Mouse (Mus musculus): ENCODE results near the gene Chrm3. TPM values are rescaled to one million over a fixed set of nuclear protein-coding genes. Genes with fewer than 3 reads are reported as not detected.

The Chrm3 gene
- polyA plus RNA-seq, 1 experiment from 2014 or later = 0.32 TPM

- Histone ChIP-seq H3K9me3 (ENCODE audit: control insufficient read depth, low read length) (no peaks in the 10 kb centered on the region), H3K36me3 (ENCODE audit: control insufficient read depth, insufficient read depth, low read length) (no peaks in the 10 kb centered on the region)
- WGBS = 70% methylated on average over 5 of the region's 5 CpGs
Measured at GRCm38 (mm10) chr13:10344362-10344761, 16.3 kb downstream of the Chrm3 start.

GRCm38 (mm10) chr13:10335558-10335957, 25.1 kb downstream of the Chrm3 start:
- H3K4me2 ChIP-seq (ENCODE audit: low read depth, low read length, severe bottlenecking) = no peak overlapping the region
- no peaks in the 10 kb centered on the region for H3K9me3 ChIP-seq (ENCODE audit: control insufficient read depth, low read length)
- H3K36me3 ChIP-seq (ENCODE audit: control insufficient read depth, insufficient read depth, low read length) = no peaks in the 10 kb centered on the region
- ATAC-seq (replicated peaks; ENCODE audit: low FRiP score) (no peak), DNase-seq (ENCODE audit: low spot score) (no peak)
- no peak overlapping the region for H3K9ac ChIP-seq (ENCODE audit: low read length)
- no peaks in the 10 kb centered on the region for H3K27me3 ChIP-seq (ENCODE audit: control insufficient read depth, insufficient read depth, low read length)
- no peak overlapping the region for H3K4me3 ChIP-seq (ENCODE audit: low read depth, low read length)
- no peaks in the 10 kb centered on the region for H3K4me1 ChIP-seq (replicated peaks; ENCODE audit: control insufficient read depth, insufficient read depth, low read length)
- no peak overlapping the region for H3K27ac ChIP-seq (ENCODE audit: low read depth, low read length)

More at GRCm38 (mm10) chr13:10344362-10344761, 16.3 kb downstream of the Chrm3 start:
- no peak overlapping the region for H3K4me3 ChIP-seq (ENCODE audit: low read depth, low read length)
- H3K27ac ChIP-seq (ENCODE audit: low read depth, low read length) = no peak overlapping the region
- H3K4me1 ChIP-seq (replicated peaks; ENCODE audit: control insufficient read depth, insufficient read depth, low read length) = no peaks in the 10 kb centered on the region
- H3K4me2 ChIP-seq (ENCODE audit: low read depth, low read length, severe bottlenecking) = no peak overlapping the region
- no peak for ATAC-seq (replicated peaks; ENCODE audit: low FRiP score)
- no peak overlapping the region for H3K9ac ChIP-seq (ENCODE audit: low read length)
- H3K27me3 ChIP-seq (ENCODE audit: control insufficient read depth, insufficient read depth, low read length) = no peaks in the 10 kb centered on the region
- DNase-seq (ENCODE audit: low spot score) = no peak

GRCm38 (mm10) chr13:10332762-10333161, 27.9 kb downstream of the Chrm3 start:
- Histone ChIP-seq H3K27me3 (ENCODE audit: control insufficient read depth, insufficient read depth, low read length) (no peaks in the 10 kb centered on the region), H3K9me3 (ENCODE audit: control insufficient read depth, low read length) (no peaks in the 10 kb centered on the region), H3K4me3 (ENCODE audit: low read depth, low read length) (no peak overlapping the region), H3K4me2 (ENCODE audit: low read depth, low read length, severe bottlenecking) (no peak overlapping the region), H3K27ac (ENCODE audit: low read depth, low read length) (no peak overlapping the region), H3K9ac (ENCODE audit: low read length) (no peak overlapping the region), H3K36me3 (ENCODE audit: control insufficient read depth, insufficient read depth, low read length) (no peaks in the 10 kb centered on the region), H3K4me1 (replicated peaks; ENCODE audit: control insufficient read depth, insufficient read depth, low read length) (no peaks in the 10 kb centered on the region)
- ATAC-seq (replicated peaks; ENCODE audit: low FRiP score) (no peak), DNase-seq (ENCODE audit: low spot score) (no peak)
- WGBS = 88% methylated on average over 4 of the region's 4 CpGs

- no peak overlapping the region for H3K9ac ChIP-seq (ENCODE audit: low read length)
- H3K4me1 ChIP-seq (replicated peaks; ENCODE audit: control insufficient read depth, insufficient read depth, low read length) = no peaks in the 10 kb centered on the region
- ATAC-seq (replicated peaks; ENCODE audit: low FRiP score) = no peak
- H3K9me3 ChIP-seq (ENCODE audit: control insufficient read depth, low read length) = no peaks in the 10 kb centered on the region
- H3K4me2 ChIP-seq (ENCODE audit: low read depth, low read length, severe bottlenecking) = no peak overlapping the region
- no peaks in the 10 kb centered on the region for H3K36me3 ChIP-seq (ENCODE audit: control insufficient read depth, insufficient read depth, low read length)
- no peaks in the 10 kb centered on the region for H3K27me3 ChIP-seq (ENCODE audit: control insufficient read depth, insufficient read depth, low read length)
- no peak overlapping the region for H3K27ac ChIP-seq (ENCODE audit: low read depth, low read length)
- no peak overlapping the region for H3K4me3 ChIP-seq (ENCODE audit: low read depth, low read length)
- DNase-seq (ENCODE audit: low spot score) = no peak
Measured at GRCm38 (mm10) chr13:10309811-10310210, 50.8 kb downstream of the Chrm3 start.

GRCm38 (mm10) chr13:10295160-10295559, 65.5 kb downstream of the Chrm3 start:
- Histone ChIP-seq H3K27ac (ENCODE audit: low read depth, low read length) (no peak overlapping the region), H3K27me3 (ENCODE audit: control insufficient read depth, insufficient read depth, low read length) (no peaks in the 10 kb centered on the region), H3K9me3 (ENCODE audit: control insufficient read depth, low read length) (no peaks in the 10 kb centered on the region), H3K9ac (ENCODE audit: low read length) (no peak overlapping the region), H3K4me3 (ENCODE audit: low read depth, low read length) (no peak overlapping the region), H3K4me2 (ENCODE audit: low read depth, low read length, severe bottlenecking) (no peak overlapping the region), H3K4me1 (replicated peaks; ENCODE audit: control insufficient read depth, insufficient read depth, low read length) (no peaks in the 10 kb centered on the region), H3K36me3 (ENCODE audit: control insufficient read depth, insufficient read depth, low read length) (no peaks in the 10 kb centered on the region)
- DNase-seq (ENCODE audit: low spot score) (no peak), ATAC-seq (replicated peaks; ENCODE audit: low FRiP score) (no peak)
- 74% methylated on average over 2 of the region's 2 CpGs for WGBS

GRCm38 (mm10) chr13:10284331-10284730, 76.3 kb downstream of the Chrm3 start:
- no peak overlapping the region for H3K4me3 ChIP-seq (ENCODE audit: low read depth, low read length)
- H3K27ac ChIP-seq (ENCODE audit: low read depth, low read length) = no peak overlapping the region
- no peaks in the 10 kb centered on the region for H3K4me1 ChIP-seq (replicated peaks; ENCODE audit: control insufficient read depth, insufficient read depth, low read length)
- H3K36me3 ChIP-seq (ENCODE audit: control insufficient read depth, insufficient read depth, low read length) = no peaks in the 10 kb centered on the region
- H3K9me3 ChIP-seq (ENCODE audit: control insufficient read depth, low read length) = no peaks in the 10 kb centered on the region
- H3K27me3 ChIP-seq (ENCODE audit: control insufficient read depth, insufficient read depth, low read length) = no peaks in the 10 kb centered on the region
- no peak overlapping the region for H3K4me2 ChIP-seq (ENCODE audit: low read depth, low read length, severe bottlenecking)
- no peak overlapping the region for H3K9ac ChIP-seq (ENCODE audit: low read length)
- WGBS = 87% methylated on average over 4 of the region's 4 CpGs
- DNase-seq (ENCODE audit: low spot score) = no peak
- no peak for ATAC-seq (replicated peaks; ENCODE audit: low FRiP score)

GRCm38 (mm10) chr13:10274907-10275306, 85.7 kb downstream of the Chrm3 start:
- Histone ChIP-seq H3K36me3 (ENCODE audit: control insufficient read depth, insufficient read depth, low read length) (no peaks in the 10 kb centered on the region), H3K4me3 (ENCODE audit: low read depth, low read length) (no peak overlapping the region), H3K9ac (ENCODE audit: low read length) (no peak overlapping the region), H3K9me3 (ENCODE audit: control insufficient read depth, low read length) (no peaks in the 10 kb centered on the region), H3K27me3 (ENCODE audit: control insufficient read depth, insufficient read depth, low read length) (no peaks in the 10 kb centered on the region), H3K4me1 (replicated peaks; ENCODE audit: control insufficient read depth, insufficient read depth, low read length) (no peaks in the 10 kb centered on the region), H3K27ac (ENCODE audit: low read depth, low read length) (no peak overlapping the region), H3K4me2 (ENCODE audit: low read depth, low read length, severe bottlenecking) (no peak overlapping the region)
- ATAC-seq (replicated peaks; ENCODE audit: low FRiP score) (no peak), DNase-seq (ENCODE audit: low spot score) (no peak)
- WGBS = 63% methylated on average over 1 of the region's 1 CpGs

GRCm38 (mm10) chr13:10263784-10264183, 96.9 kb downstream of the Chrm3 start:
- H3K9me3 ChIP-seq (ENCODE audit: control insufficient read depth, low read length) = no peaks in the 10 kb centered on the region
- 92% methylated on average over 3 of the region's 3 CpGs for WGBS
- DNase-seq (ENCODE audit: low spot score) = no peak
- no peak overlapping the region for H3K4me2 ChIP-seq (ENCODE audit: low read depth, low read length, severe bottlenecking)
- no peak for ATAC-seq (replicated peaks; ENCODE audit: low FRiP score)
- H3K4me3 ChIP-seq (ENCODE audit: low read depth, low read length) = no peak overlapping the region
- H3K4me1 ChIP-seq (replicated peaks; ENCODE audit: control insufficient read depth, insufficient read depth, low read length) = no peaks in the 10 kb centered on the region
- H3K9ac ChIP-seq (ENCODE audit: low read length) = no peak overlapping the region
- H3K27me3 ChIP-seq (ENCODE audit: control insufficient read depth, insufficient read depth, low read length) = no peaks in the 10 kb centered on the region
- H3K36me3 ChIP-seq (ENCODE audit: control insufficient read depth, insufficient read depth, low read length) = no peaks in the 10 kb centered on the region
- H3K27ac ChIP-seq (ENCODE audit: low read depth, low read length) = no peak overlapping the region

GRCm38 (mm10) chr13:10253049-10253448, 107.6 kb downstream of the Chrm3 start:
- Histone ChIP-seq H3K4me3 (ENCODE audit: low read depth, low read length) (no peak overlapping the region), H3K27me3 (ENCODE audit: control insufficient read depth, insufficient read depth, low read length) (no peaks in the 10 kb centered on the region), H3K4me2 (ENCODE audit: low read depth, low read length, severe bottlenecking) (no peak overlapping the region), H3K4me1 (replicated peaks; ENCODE audit: control insufficient read depth, insufficient read depth, low read length) (no peaks in the 10 kb centered on the region), H3K9ac (ENCODE audit: low read length) (no peak overlapping the region), H3K27ac (ENCODE audit: low read depth, low read length) (no peak overlapping the region), H3K36me3 (ENCODE audit: control insufficient read depth, insufficient read depth, low read length) (no peaks in the 10 kb centered on the region), H3K9me3 (ENCODE audit: control insufficient read depth, low read length) (no peaks in the 10 kb centered on the region)
- no peak for ATAC-seq (replicated peaks; ENCODE audit: low FRiP score)
- DNase-seq (ENCODE audit: low spot score) = no peak
